Mouse (Mus musculus) bone marrow, adult 2 months (tissue): Measurements from ENCODE around the gene Clip4.

ENCODE experiments used
- CTCF ChIP-seq: fragments of 200-500 bp; IDR thresholded peaks from 2 replicates; pipeline ENCODE4 v1.5.1; 2011; ENCODE audit warnings: low read length, control low read depth; ENCODE audit not compliant: control insufficient read depth, insufficient read depth
- POLR2A ChIP-seq: fragments of 200-500 bp; IDR thresholded peaks from 2 replicates; pipeline ENCODE4 v1.6.1; 2011; ENCODE audit warnings: low read depth, mild to moderate bottlenecking, control low read depth, low read length, borderline replicate concordance; ENCODE audit not compliant: control insufficient read depth

GRCm38 (mm10) chr17:71862895-71863294 lies 94.6 kb downstream of the Clip4 start:
- TF ChIP-seq POLR2A = no peak
- no peak for TF ChIP-seq CTCF
